Mouse (Mus musculus): Measurements from ENCODE around the gene Shd. TPM values are rescaled to one million over a fixed set of nuclear protein-coding genes. Genes with fewer than 3 reads are reported as not detected.

Gene Shd
- polyA plus RNA-seq, 1 experiment, result 22.4 TPM

- no peaks in the 10 kb centered on the region for H3K27me3 ChIP-seq (replicated peaks; ENCODE audit: control insufficient read depth, insufficient read depth, low read length)
- peaks cover 10% of the 10 kb centered on the region; the same call in 1 of the 2 replicates for H3K4me1 ChIP-seq (ENCODE audit: control insufficient read depth, insufficient read depth, low read length)
- H3K4me3 ChIP-seq (ENCODE audit: insufficient read depth, low read depth, low read length), result peak within 1 kb of the TSS; percentile 63
- under 1% methylated on average over 46 of the region's 46 CpGs for WGBS
- TF ChIP-seq CTCF (conservative IDR thresholded peaks at IDR 0.05; ENCODE audit: insufficient read depth, insufficient read length, low read depth, low read length) (no peak), POLR2A (IDR thresholded peaks at IDR 0.05; ENCODE audit: low read depth, low read length) (peak; percentile 47)
- peak within 1 kb of the TSS; percentile 92 for H3K27ac ChIP-seq (ENCODE audit: insufficient read depth, low read depth, low read length)
- no peaks in the 10 kb centered on the region for H3K36me3 ChIP-seq (ENCODE audit: control insufficient read depth, insufficient read depth, low read length)
- DNase-seq, result peak; percentile 97
Measured at GRCm38 (mm10) chr17:55958918-55959728, 11.1 kb upstream of the Shd start, which contains the start of gene Yju2. Gene Yju2, plus strand, starts transcription at chr17:55959099.

GRCm38 (mm10) chr17:55959946-55960740 is 10.1 kb upstream of the Shd start:
- H3K4me1 ChIP-seq (ENCODE audit: control insufficient read depth, insufficient read depth, low read length), result peaks cover 10% of the 10 kb centered on the region; the same call in 1 of the 2 replicates
- no peak overlapping the region for H3K4me3 ChIP-seq (ENCODE audit: insufficient read depth, low read depth, low read length)
- WGBS, result 65% methylated on average over 10 of the region's 10 CpGs
- no peak for DNase-seq
- H3K36me3 ChIP-seq (ENCODE audit: control insufficient read depth, insufficient read depth, low read length), result no peaks in the 10 kb centered on the region
- 0 out of 2 replicates have a peak overlapping the region, but pooled peaks have one; percentile 6 for H3K27ac ChIP-seq (ENCODE audit: insufficient read depth, low read depth, low read length)
- no peaks in the 10 kb centered on the region for H3K27me3 ChIP-seq (replicated peaks; ENCODE audit: control insufficient read depth, insufficient read depth, low read length)
- TF ChIP-seq POLR2A (IDR thresholded peaks at IDR 0.05; ENCODE audit: low read depth, low read length) (no peak), CTCF (conservative IDR thresholded peaks at IDR 0.05; ENCODE audit: insufficient read depth, insufficient read length, low read depth, low read length) (no peak)

GRCm38 (mm10) chr17:55960791-55961190 is 9.5 kb upstream of the Shd start:
- H3K4me1 ChIP-seq (ENCODE audit: control insufficient read depth, insufficient read depth, low read length), result peaks cover 10% of the 10 kb centered on the region; the same call in 1 of the 2 replicates
- no peak overlapping the region for H3K4me3 ChIP-seq (ENCODE audit: insufficient read depth, low read depth, low read length)
- no peaks in the 10 kb centered on the region for H3K36me3 ChIP-seq (ENCODE audit: control insufficient read depth, insufficient read depth, low read length)
- TF ChIP-seq POLR2A (IDR thresholded peaks at IDR 0.05; ENCODE audit: low read depth, low read length), result no peak
- TF ChIP-seq CTCF (conservative IDR thresholded peaks at IDR 0.05; ENCODE audit: insufficient read depth, insufficient read length, low read depth, low read length), result no peak
- no peaks in the 10 kb centered on the region for H3K27me3 ChIP-seq (replicated peaks; ENCODE audit: control insufficient read depth, insufficient read depth, low read length)
- no peak overlapping the region for H3K27ac ChIP-seq (ENCODE audit: insufficient read depth, low read depth, low read length)
- DNase-seq, result no peak

DNA sequence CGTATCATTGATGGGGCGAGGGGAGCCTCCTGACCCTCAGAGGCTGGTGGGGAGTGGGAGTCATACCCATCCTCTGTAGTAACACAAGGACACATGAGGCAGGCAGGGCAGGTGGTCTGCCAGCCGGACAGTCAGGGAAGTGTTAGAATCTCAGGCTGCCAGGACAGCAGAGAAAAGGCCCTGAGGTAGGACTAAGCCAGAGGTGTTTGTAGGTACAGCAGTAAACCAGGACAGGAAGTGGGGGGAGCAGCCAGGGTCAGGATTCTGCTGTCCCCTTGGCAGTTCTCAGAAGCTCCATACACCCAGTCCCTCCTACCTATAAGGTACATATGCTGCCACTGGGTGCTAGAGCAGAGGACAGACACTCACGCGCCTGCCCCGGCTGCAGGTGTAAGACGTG is 8.6 kb upstream of the Shd start:
- H3K36me3 ChIP-seq (ENCODE audit: control insufficient read depth, insufficient read depth, low read length), result no peaks in the 10 kb centered on the region
- no peak for DNase-seq
- no peak for TF ChIP-seq CTCF (conservative IDR thresholded peaks at IDR 0.05; ENCODE audit: insufficient read depth, insufficient read length, low read depth, low read length)
- TF ChIP-seq POLR2A (IDR thresholded peaks at IDR 0.05; ENCODE audit: low read depth, low read length), result no peak
- no peak overlapping the region for H3K4me3 ChIP-seq (ENCODE audit: insufficient read depth, low read depth, low read length)
- H3K4me1 ChIP-seq (ENCODE audit: control insufficient read depth, insufficient read depth, low read length), result peaks cover 6% of the 10 kb centered on the region; the same call in 1 of the 2 replicates
- H3K27me3 ChIP-seq (replicated peaks; ENCODE audit: control insufficient read depth, insufficient read depth, low read length), result no peaks in the 10 kb centered on the region
- WGBS, result 94% methylated on average over 7 of the region's 7 CpGs
- H3K27ac ChIP-seq (ENCODE audit: insufficient read depth, low read depth, low read length), result no peak overlapping the region

DNA sequence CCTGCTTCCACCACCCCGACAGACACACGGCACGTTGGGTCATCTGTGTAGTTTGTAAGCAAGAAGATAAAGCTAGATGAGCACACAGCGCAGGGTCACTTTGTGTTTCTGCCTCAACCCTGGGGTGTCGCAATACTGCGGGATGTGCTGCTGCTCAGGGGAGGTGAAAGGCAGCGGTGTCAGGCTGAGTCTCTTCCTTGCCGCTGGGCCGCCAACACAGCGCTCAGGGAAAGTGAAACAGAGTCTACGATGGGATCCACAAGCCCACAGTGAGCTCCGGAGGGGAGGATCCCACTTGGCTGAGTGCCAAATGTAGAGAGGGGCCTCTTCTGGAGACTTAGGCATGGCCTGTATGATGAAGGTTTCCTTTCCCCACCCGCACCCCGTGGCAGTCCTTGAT is 7.1 kb upstream of the Shd start:
- no peak overlapping the region for H3K27ac ChIP-seq (ENCODE audit: insufficient read depth, low read depth, low read length)
- peaks cover 6% of the 10 kb centered on the region; the same call in 1 of the 2 replicates for H3K4me1 ChIP-seq (ENCODE audit: control insufficient read depth, insufficient read depth, low read length)
- no peak for TF ChIP-seq CTCF (conservative IDR thresholded peaks at IDR 0.05; ENCODE audit: insufficient read depth, insufficient read length, low read depth, low read length)
- TF ChIP-seq POLR2A (IDR thresholded peaks at IDR 0.05; ENCODE audit: low read depth, low read length), result no peak
- 75% methylated on average over 14 of the region's 14 CpGs for WGBS
- no peaks in the 10 kb centered on the region for H3K36me3 ChIP-seq (ENCODE audit: control insufficient read depth, insufficient read depth, low read length)
- H3K27me3 ChIP-seq (replicated peaks; ENCODE audit: control insufficient read depth, insufficient read depth, low read length), result no peaks in the 10 kb centered on the region
- no peak overlapping the region for H3K4me3 ChIP-seq (ENCODE audit: insufficient read depth, low read depth, low read length)
- DNase-seq, result no peak

GRCm38 (mm10) chr17:55964496-55964895 is 5.8 kb upstream of the Shd start:
- H3K36me3 ChIP-seq (ENCODE audit: control insufficient read depth, insufficient read depth, low read length), result no peaks in the 10 kb centered on the region
- H3K27ac ChIP-seq (ENCODE audit: insufficient read depth, low read depth, low read length), result no peak overlapping the region
- no peak for DNase-seq
- H3K4me1 ChIP-seq (ENCODE audit: control insufficient read depth, insufficient read depth, low read length), result peaks cover 6% of the 10 kb centered on the region; the same call in 1 of the 2 replicates
- H3K27me3 ChIP-seq (replicated peaks; ENCODE audit: control insufficient read depth, insufficient read depth, low read length), result no peaks in the 10 kb centered on the region
- no peak overlapping the region for H3K4me3 ChIP-seq (ENCODE audit: insufficient read depth, low read depth, low read length)
- TF ChIP-seq POLR2A (IDR thresholded peaks at IDR 0.05; ENCODE audit: low read depth, low read length), result no peak
- TF ChIP-seq CTCF (conservative IDR thresholded peaks at IDR 0.05; ENCODE audit: insufficient read depth, insufficient read length, low read depth, low read length), result no peak
- WGBS, result 86% methylated on average over 10 of the region's 10 CpGs

DNA sequence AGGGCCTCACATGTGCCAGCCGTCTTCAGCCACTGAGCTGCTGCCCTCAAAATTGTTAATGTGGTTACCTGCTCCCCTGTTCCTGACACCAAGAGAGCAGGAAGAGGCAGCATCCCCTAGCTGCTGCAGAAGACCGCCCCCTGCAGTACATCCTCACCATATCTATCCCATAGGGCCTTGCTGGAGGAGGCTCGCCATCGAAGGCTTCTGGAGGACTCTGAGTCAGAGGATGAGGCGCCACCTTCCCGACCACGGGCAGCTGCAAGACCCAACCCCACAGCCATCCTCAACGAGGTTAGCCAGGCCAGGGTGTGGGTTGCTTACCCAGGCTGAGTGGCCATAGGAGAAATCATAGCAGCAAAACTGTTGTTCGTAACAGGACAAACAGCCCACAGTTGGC is 5.3 kb upstream of the Shd start:
- Histone ChIP-seq H3K36me3 (ENCODE audit: control insufficient read depth, insufficient read depth, low read length) (no peaks in the 10 kb centered on the region), H3K4me1 (ENCODE audit: control insufficient read depth, insufficient read depth, low read length) (peaks cover 6% of the 10 kb centered on the region; the same call in 1 of the 2 replicates), H3K27me3 (replicated peaks; ENCODE audit: control insufficient read depth, insufficient read depth, low read length) (no peaks in the 10 kb centered on the region), H3K27ac (ENCODE audit: insufficient read depth, low read depth, low read length) (no peak overlapping the region), H3K4me3 (ENCODE audit: insufficient read depth, low read depth, low read length) (no peak overlapping the region)
- 75% methylated on average over 9 of the region's 9 CpGs for WGBS
- no peak for DNase-seq
- TF ChIP-seq CTCF (conservative IDR thresholded peaks at IDR 0.05; ENCODE audit: insufficient read depth, insufficient read length, low read depth, low read length) (no peak), POLR2A (IDR thresholded peaks at IDR 0.05; ENCODE audit: low read depth, low read length) (no peak)

All from kidney, adult 2 months (tissue).